In genomic region chr3:103099667-103100066, GRCm38 (mm10) we compare ENCODE assay signal across 19 mouse cellular contexts. TPM values are rescaled to one million over a fixed set of nuclear protein-coding genes. Genes with fewer than 3 reads are reported as not detected.
DNase-seq lines count a peak whose midpoint lies in the region; TF ChIP-seq lines count a peak whose summit lies in the region.
"Had no signal": no experiment of that assay in that cellular context is flagged by ENCODE, and none has a peak within 500 bp of the region (broad histone marks: within the 10 kb centered on the region; RNA-seq: fewer than 3 reads in every experiment).

No protein-coding gene starts in this region.

- peak; percentile 62 for TF ChIP-seq CTCF in layer of hippocampus, adult 2 months (conservative IDR thresholded peaks at IDR 0.05)

- H3K27ac ChIP-seq in layer of hippocampus, adult 2 months: no peak overlapping the region
- H3K27ac ChIP-seq: embryonic facial prominence, embryonic 12.5 days; forebrain, embryonic 10.5 days; hindbrain, embryonic 12.5 days; midbrain, embryonic 13.5 days; neural tube, embryonic 12.5 days had no signal

- no peak overlapping the region for H3K4me3 ChIP-seq in layer of hippocampus, adult 2 months
- H3K4me3 ChIP-seq: embryonic facial prominence, embryonic 12.5 days; forebrain, embryonic 10.5 days; hindbrain, embryonic 12.5 days; midbrain, embryonic 13.5 days; neural tube, embryonic 12.5 days had no signal

- no peak for DNase-seq in layer of hippocampus, adult 2 months (ENCODE audit: low spot score in 2 of 2)
- DNase-seq in layer of hippocampus, postnatal 36 days: no peak
- peak; percentile 36 for DNase-seq in thymus, postnatal 0 days (ENCODE audit: low spot score)
- DNase-seq in thymus, postnatal 4 days: no peak
- peak; percentile 19 for DNase-seq in T-cell, adult 2 months (ENCODE audit: low spot score)
- DNase-seq in urinary bladder, postnatal 14 days (ENCODE audit: low spot score): no peak
- DNase-seq in ovary, postnatal 14 days (ENCODE audit: low spot score): no peak
- DNase-seq: adrenal gland, postnatal 14 days; cerebellum, postnatal 25 days; thymus, postnatal 14 days had no signal

RNA-seq across cellular contexts. Expression of gene Dennd2c, which starts 2.7 kb away (rescaled TPM):
- under 1 TPM; 0.28 to 0.54 TPM for total RNA-seq in layer of hippocampus, adult 2 months (2021)
- under 1 TPM; 0.70 to 0.76 TPM for total RNA-seq in layer of hippocampus, postnatal 36 days (2021)
- polyA plus RNA-seq in thymus, postnatal 0 days (2015; fragmentation: Nextera tagmentation; extraction: Ambion mirVana): 7.4 and 7.8 TPM in 2 replicates

RNA-seq across cellular contexts. Expression of gene Ampd1, which starts 25.9 kb away (rescaled TPM):
- not detected for total RNA-seq in layer of hippocampus, adult 2 months (2021)
- total RNA-seq in layer of hippocampus, postnatal 36 days (2021): not detected
- 20.8 and 22.8 TPM in 2 replicates for polyA plus RNA-seq in thymus, postnatal 0 days (2015; fragmentation: Nextera tagmentation; extraction: Ambion mirVana)
- total RNA-seq: adrenal gland, postnatal 14 days; layer of hippocampus, postnatal 10 days had no signal
- polyA plus RNA-seq: forebrain, embryonic 10.5 days; heart, embryonic 11.5 days; hindbrain, embryonic 12.5 days; kidney, embryonic 14.5 days; limb, embryonic 11.5 days; midbrain, embryonic 13.5 days had no signal

RNA-seq across cellular contexts. Expression of gene Nras, which starts 41.6 kb away (rescaled TPM):
- 10 to 100 TPM; 59.9 to 72.6 TPM for total RNA-seq in layer of hippocampus, adult 2 months (2021)
- 10 to 100 TPM; 71.1 to 75.5 TPM for total RNA-seq in layer of hippocampus, postnatal 36 days (2021)
- 80.7 and 88.1 TPM in 2 replicates for polyA plus RNA-seq in thymus, postnatal 0 days (2015; fragmentation: Nextera tagmentation; extraction: Ambion mirVana)

Comparison
In these comparisons a context has a peak if more than half of its experiments do, and no peak if none do; other contexts are left out.
1. DNase-seq: peak in thymus, postnatal 0 days (single experiment) and T-cell, adult 2 months (single experiment); none in layer of hippocampus, adult 2 months (0 of 2), layer of hippocampus, postnatal 36 days (0 of 2), thymus, postnatal 4 days (single experiment), urinary bladder, postnatal 14 days (single experiment) and ovary, postnatal 14 days (single experiment).